Mouse (Mus musculus): ENCODE measurements around the gene Bcl9. TPM values are rescaled to one million over a fixed set of nuclear protein-coding genes. Genes with fewer than 3 reads are reported as not detected.

The Bcl9 gene
- polyA plus RNA-seq, 1 experiment: 15.4 TPM

- 75% methylated on average over 15 of the region's 15 CpGs for WGBS
These were observed 28.1 kb upstream of the Bcl9 start for GRCm38 (mm10) chr3:97325621-97326345.

GRCm38 (mm10) chr3:97324046-97324445, 26.3 kb upstream of the Bcl9 start:
- no peak overlapping the region for H3K4me3 ChIP-seq (replicated peaks; ENCODE audit: extremely low read depth, low read depth, low read length)
- H3K4me1 ChIP-seq (ENCODE audit: control insufficient read depth, insufficient read depth, low read length): no peaks in the 10 kb centered on the region
- DNase-seq: no peak
- WGBS: 63% methylated on average over 17 of the region's 17 CpGs
- TF ChIP-seq CTCF (IDR thresholded peaks at IDR 0.05; ENCODE audit: insufficient read depth, low read length) (no peak), POLR2A (IDR thresholded peaks at IDR 0.05; ENCODE audit: borderline replicate concordance, extremely low read depth, low read depth, low read length) (no peak)

More at GRCm38 (mm10) chr3:97325621-97326345, 28.1 kb upstream of the Bcl9 start:
- no peak for DNase-seq
- Histone ChIP-seq H3K4me1 (ENCODE audit: control insufficient read depth, insufficient read depth, low read length) (no peaks in the 10 kb centered on the region), H3K4me3 (replicated peaks; ENCODE audit: extremely low read depth, low read depth, low read length) (no peak overlapping the region)
- TF ChIP-seq POLR2A (IDR thresholded peaks at IDR 0.05; ENCODE audit: borderline replicate concordance, extremely low read depth, low read depth, low read length) (no peak), CTCF (IDR thresholded peaks at IDR 0.05; ENCODE audit: insufficient read depth, low read length) (no peak)

DNA sequence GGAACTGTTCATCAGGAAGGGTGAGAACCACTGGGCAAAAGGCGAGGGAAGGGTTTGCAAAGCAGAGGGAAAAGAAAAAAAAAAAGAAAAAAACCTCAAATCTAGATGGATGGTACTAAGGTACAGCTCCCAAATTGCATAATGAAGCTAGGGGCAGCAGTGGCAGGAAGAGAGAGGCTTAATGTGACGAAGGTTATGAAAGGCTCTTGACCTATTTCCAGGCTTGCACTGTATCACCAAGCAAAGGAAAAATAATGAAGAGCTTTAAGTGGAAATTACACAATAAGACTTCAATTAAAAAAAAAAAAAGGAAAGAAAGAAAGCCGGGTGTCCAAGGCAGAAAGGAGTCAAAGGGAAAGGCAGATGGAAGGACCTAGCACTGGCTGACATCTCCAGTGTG, 19.6 kb upstream of the Bcl9 start:
- no peak for TF ChIP-seq CTCF (IDR thresholded peaks at IDR 0.05; ENCODE audit: insufficient read depth, low read length)
- TF ChIP-seq POLR2A (IDR thresholded peaks at IDR 0.05; ENCODE audit: borderline replicate concordance, extremely low read depth, low read depth, low read length): no peak
- no peak for DNase-seq
- Histone ChIP-seq H3K4me3 (replicated peaks; ENCODE audit: extremely low read depth, low read depth, low read length) (no peak overlapping the region), H3K4me1 (ENCODE audit: control insufficient read depth, insufficient read depth, low read length) (no peaks in the 10 kb centered on the region)
- 55% methylated on average over 3 of the region's 3 CpGs for WGBS

- Histone ChIP-seq H3K4me3 (replicated peaks; ENCODE audit: extremely low read depth, low read depth, low read length) (no peak overlapping the region), H3K4me1 (ENCODE audit: control insufficient read depth, insufficient read depth, low read length) (no peaks in the 10 kb centered on the region)
- 90% methylated on average over 2 of the region's 2 CpGs for whole genome bisulfite sequencing
- no peak for DNase-seq
- TF ChIP-seq CTCF (IDR thresholded peaks at IDR 0.05; ENCODE audit: insufficient read depth, low read length) (no peak), POLR2A (IDR thresholded peaks at IDR 0.05; ENCODE audit: borderline replicate concordance, extremely low read depth, low read depth, low read length) (no peak)
These were observed 15.7 kb upstream of the Bcl9 start for GRCm38 (mm10) chr3:97313431-97313830.

GRCm38 (mm10) chr3:97311998-97312397, 14.3 kb upstream of the Bcl9 start:
- peak; percentile 26 for DNase-seq
- 20% methylated on average over 21 of the region's 21 CpGs for WGBS
- H3K4me3 ChIP-seq (replicated peaks; ENCODE audit: extremely low read depth, low read depth, low read length): peak overlapping the region; percentile 10

DNA sequence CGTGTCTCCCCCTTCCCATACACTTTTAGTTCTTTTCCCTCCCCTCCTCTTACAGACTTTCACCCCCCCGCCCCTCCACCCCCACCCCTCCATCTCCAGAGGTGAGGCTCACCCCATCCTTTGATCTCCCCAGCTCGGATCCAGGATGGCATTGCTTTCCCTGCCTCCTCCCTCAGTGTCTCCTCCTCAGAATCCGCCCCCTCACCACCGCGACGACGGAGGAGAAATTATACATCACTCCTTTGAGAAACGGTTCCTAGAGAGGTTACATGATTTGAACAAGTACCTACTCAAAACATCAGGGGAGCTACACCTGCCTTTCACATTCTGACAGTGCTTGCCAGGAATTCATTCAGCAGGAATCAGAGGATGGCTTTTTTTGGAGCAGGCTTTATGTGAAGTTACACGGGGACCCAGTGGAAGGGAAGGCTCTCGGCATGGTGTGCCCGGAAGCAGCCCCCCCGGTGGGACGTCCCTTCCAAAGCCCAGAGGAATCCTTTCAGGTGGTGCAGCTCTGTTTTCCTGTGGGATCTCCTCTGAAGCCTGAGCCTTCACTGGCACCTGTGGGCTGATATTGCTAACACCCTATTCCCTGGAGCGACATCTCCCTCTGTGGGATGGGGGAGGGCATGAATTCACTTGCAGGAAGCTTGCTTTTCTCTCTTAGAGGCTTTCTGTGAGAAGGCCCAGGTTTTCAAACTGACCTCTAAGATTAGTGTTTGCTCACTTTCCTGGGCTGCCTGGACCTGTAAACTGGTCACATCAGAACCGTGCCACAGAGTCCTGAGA, 12.2 kb upstream of the Bcl9 start:
- H3K4me1 ChIP-seq (ENCODE audit: control insufficient read depth, insufficient read depth, low read length): no peaks in the 10 kb centered on the region
- TF ChIP-seq CTCF (IDR thresholded peaks at IDR 0.05; ENCODE audit: insufficient read depth, low read length): peak; percentile 10; the same call in 1 of the 2 replicates
- TF ChIP-seq POLR2A (IDR thresholded peaks at IDR 0.05; ENCODE audit: borderline replicate concordance, extremely low read depth, low read depth, low read length): no peak
- DNase-seq: no peak
- WGBS: 15% methylated on average over 15 of the region's 16 CpGs
- no peak overlapping the region for H3K4me3 ChIP-seq (replicated peaks; ENCODE audit: extremely low read depth, low read depth, low read length)

More at GRCm38 (mm10) chr3:97311998-97312397, 14.3 kb upstream of the Bcl9 start:
- TF ChIP-seq POLR2A (IDR thresholded peaks at IDR 0.05; ENCODE audit: borderline replicate concordance, extremely low read depth, low read depth, low read length) (no peak), CTCF (IDR thresholded peaks at IDR 0.05; ENCODE audit: insufficient read depth, low read length) (no peak)
- no peaks in the 10 kb centered on the region for H3K4me1 ChIP-seq (ENCODE audit: control insufficient read depth, insufficient read depth, low read length)

- DNase-seq: no peak
- H3K4me3 ChIP-seq (replicated peaks; ENCODE audit: extremely low read depth, low read depth, low read length): no peak overlapping the region
- H3K4me1 ChIP-seq (ENCODE audit: control insufficient read depth, insufficient read depth, low read length): no peaks in the 10 kb centered on the region
- TF ChIP-seq POLR2A (IDR thresholded peaks at IDR 0.05; ENCODE audit: borderline replicate concordance, extremely low read depth, low read depth, low read length) (no peak), CTCF (IDR thresholded peaks at IDR 0.05; ENCODE audit: insufficient read depth, low read length) (no peak)
- 86% methylated on average over 2 of the region's 2 CpGs for WGBS
These were observed 10.7 kb upstream of the Bcl9 start for GRCm38 (mm10) chr3:97308440-97308839.

- no peak for TF ChIP-seq POLR2A (IDR thresholded peaks at IDR 0.05; ENCODE audit: borderline replicate concordance, extremely low read depth, low read depth, low read length)
- TF ChIP-seq CTCF (IDR thresholded peaks at IDR 0.05; ENCODE audit: insufficient read depth, low read length): no peak
- no peak for DNase-seq
- no peaks in the 10 kb centered on the region for H3K4me1 ChIP-seq (ENCODE audit: control insufficient read depth, insufficient read depth, low read length)
- H3K4me3 ChIP-seq (replicated peaks; ENCODE audit: extremely low read depth, low read depth, low read length): no peak overlapping the region
- WGBS: 67% methylated on average over 4 of the region's 4 CpGs
These were observed 8.2 kb upstream of the Bcl9 start for GRCm38 (mm10) chr3:97305907-97306306.

GRCm38 (mm10) chr3:97301586-97301985, 3.9 kb upstream of the Bcl9 start:
- WGBS: 57% methylated on average over 7 of the region's 7 CpGs
- TF ChIP-seq CTCF (IDR thresholded peaks at IDR 0.05; ENCODE audit: insufficient read depth, low read length) (no peak), POLR2A (IDR thresholded peaks at IDR 0.05; ENCODE audit: borderline replicate concordance, extremely low read depth, low read depth, low read length) (no peak)
- DNase-seq: no peak
- Histone ChIP-seq H3K4me1 (ENCODE audit: control insufficient read depth, insufficient read depth, low read length) (no peaks in the 10 kb centered on the region), H3K4me3 (replicated peaks; ENCODE audit: extremely low read depth, low read depth, low read length) (no peak overlapping the region)
